Mouse (Mus musculus) T-helper 2 cell (primary cell): ENCODE results near the gene Llgl1.

Source experiments
- in situ Hi-C: fragments of 300-600 bp; cut with MboI, MseI; formaldehyde crosslinking; loops from one replicate; pipeline ENCODE4 v1.15.1; 2025; ENCODE audit warnings: high pct_unique_total_duplicates

The Llgl1 gene

DNA sequence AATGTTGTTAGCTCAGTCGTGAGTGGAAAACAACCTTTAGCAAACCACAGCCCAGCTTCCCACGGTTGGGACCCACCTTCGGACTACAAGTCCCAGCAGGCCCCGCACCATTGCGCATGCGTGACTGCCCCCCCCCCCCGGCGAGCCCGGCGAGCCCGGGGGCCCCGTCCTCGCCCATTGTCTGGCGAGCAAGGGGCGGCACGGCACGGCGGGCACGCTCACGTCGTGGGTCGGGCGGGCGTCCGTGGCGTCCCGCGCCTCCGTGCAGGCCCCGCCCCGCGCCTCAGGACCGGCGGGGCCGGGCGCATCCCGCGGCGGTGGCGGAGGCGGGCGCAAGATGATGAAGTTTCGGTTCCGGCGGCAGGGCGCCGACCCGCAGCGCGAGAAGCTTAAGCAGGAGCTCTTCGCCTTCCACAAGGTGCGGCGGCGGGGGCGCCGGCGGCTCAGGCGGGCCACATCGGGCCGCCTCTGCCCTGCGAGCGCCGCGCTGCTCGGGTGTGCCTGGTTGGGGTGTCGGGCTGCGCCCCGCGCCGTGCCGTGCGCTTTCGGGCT, at the start of gene Llgl1:
Gene Llgl1 (plus strand): TSS at position 200 of the 552 bp plus-strand sequence.
- in situ Hi-C loops: loop anchor here (5.0 kb wide), 1 partner anchor 78 kb away; the partner anchor contains the start of genes Smcr8 and Top3a

DNA sequence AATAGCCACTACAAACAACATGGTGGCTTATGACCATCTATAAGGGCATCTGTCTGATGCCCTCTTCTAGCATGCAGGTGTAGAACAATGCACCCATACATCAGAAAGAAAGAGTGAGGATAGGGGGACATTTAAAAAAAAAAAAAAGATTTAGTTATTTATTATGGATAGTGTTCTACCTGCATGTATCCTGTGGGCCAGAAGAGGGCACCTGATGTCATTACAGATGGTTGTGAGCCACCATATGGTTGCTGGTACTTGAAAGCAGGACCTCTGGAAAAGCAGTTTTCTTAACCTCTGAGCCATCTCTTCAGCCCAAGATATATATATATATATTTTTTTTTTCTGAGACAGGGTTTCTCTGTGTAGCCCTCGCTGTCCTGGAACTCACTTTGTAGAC, 3.4 kb upstream of the Llgl1 start:
- in situ Hi-C loops: no loop called here

- in situ Hi-C loops: no loop called here
Measured at GRCm38 (mm10) chr11:60697561-60697960, 2.0 kb upstream of the Llgl1 start.

- in situ Hi-C loops: no loop called here
Measured at GRCm38 (mm10) chr11:60698806-60699523, 558 bp upstream of the Llgl1 start.

DNA sequence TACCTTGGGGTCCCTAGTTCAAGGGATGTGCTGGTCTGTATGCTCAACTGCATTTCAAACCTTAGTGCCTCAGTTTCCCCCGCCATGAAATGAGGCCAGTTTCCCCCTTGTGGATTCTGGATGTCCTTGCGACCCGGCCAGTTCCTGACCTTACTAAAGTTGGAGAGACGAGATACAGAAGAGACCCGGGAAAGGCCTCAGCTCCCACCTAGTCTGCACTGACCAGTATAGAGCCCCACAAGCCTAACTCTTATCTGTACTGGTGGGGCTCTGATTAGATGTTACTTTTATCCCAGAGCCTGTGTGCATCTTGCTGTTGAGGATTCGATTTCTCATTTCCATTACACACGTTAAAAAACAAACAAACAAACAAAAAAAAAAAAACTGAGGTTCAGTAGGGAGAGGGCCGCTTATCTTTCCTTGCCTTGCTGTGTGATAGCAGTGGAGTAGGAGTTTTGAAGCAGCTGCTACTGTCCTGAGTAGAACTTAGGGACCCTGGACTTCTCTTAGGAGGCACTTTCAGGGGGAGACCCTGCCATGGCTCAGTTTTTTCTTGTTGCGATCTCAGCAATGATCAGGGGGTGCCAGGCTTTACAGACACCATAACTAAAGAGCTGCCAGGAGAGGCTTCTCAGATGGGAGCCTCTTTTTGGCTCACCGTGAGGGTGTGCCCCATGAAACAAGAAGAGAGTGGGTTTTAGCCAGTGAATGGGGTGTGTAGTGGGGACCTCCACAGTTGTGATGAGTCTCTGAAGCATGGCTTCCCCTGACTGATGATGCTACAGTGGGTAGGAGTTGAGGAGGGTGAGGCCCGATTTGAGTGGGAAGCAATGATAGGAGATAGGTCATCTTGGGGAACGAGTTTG, 1.0 kb downstream of the Llgl1 start:
- in situ Hi-C loops: loop anchor here (5.0 kb wide), 1 partner anchor 77 kb away; the partner anchor contains the start of genes Smcr8 and Top3a

GRCm38 (mm10) chr11:60701611-60702010, 2.1 kb downstream of the Llgl1 start:
- in situ Hi-C loops: loop anchor here (5.0 kb wide), 1 partner anchor 76 kb away; the partner anchor contains the start of genes Smcr8 and Top3a

DNA sequence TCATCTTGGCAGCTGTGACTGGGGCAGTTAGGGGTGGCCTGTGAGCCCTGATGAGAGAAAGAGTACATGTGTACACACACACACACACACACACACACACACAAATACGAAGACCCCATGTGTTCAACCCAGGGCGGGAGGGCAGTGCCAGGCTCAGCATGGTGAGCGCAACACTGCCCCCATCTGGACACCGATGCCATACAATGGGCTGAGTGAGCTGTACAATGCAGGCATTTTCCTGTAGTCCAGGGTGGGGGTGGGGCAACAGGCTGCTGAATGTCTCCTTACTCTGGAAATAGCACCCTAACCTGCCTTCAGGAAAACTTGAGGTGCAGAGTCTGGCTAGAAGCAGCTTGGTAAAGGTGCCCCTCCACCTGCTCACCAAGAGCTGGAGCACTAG, 3.6 kb downstream of the Llgl1 start:
- in situ Hi-C loops: loop anchor here (5.0 kb wide), 1 partner anchor 74 kb away; the partner anchor contains the start of genes Smcr8 and Top3a

- in situ Hi-C loops: loop anchor here (5.0 kb wide), 1 partner anchor 73 kb away; the partner anchor contains the start of genes Smcr8 and Top3a
Measured at GRCm38 (mm10) chr11:60704023-60704880, 4.7 kb downstream of the Llgl1 start.

DNA sequence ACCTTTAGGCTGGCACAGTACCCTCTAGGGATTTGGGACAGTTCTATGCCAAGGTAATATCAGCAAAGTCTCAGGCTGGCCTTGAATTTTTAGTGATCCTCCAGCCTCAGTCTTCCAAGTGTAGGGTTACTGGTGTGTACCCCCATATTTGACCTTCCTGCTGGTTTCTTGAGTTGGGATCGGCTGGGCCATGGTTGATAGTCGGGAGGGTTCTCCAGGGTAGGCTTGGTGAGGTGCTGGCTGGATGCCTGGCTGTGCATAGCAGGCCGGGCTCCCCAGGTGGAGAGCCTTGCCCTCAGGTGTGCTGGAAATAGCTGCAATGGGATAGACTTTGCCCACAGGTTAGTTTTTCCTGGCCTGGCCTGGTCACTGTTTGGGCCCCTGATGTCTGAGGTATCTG, 5.7 kb downstream of the Llgl1 start:
- in situ Hi-C loops: no loop called here

GRCm38 (mm10) chr11:60706076-60706475, 6.6 kb downstream of the Llgl1 start:
- in situ Hi-C loops: no loop called here

- in situ Hi-C loops: no loop called here
Measured at GRCm38 (mm10) chr11:60706696-60707480, 7.4 kb downstream of the Llgl1 start.

- in situ Hi-C loops: no loop called here
Measured at GRCm38 (mm10) chr11:60707672-60708071, 8.1 kb downstream of the Llgl1 start.

DNA sequence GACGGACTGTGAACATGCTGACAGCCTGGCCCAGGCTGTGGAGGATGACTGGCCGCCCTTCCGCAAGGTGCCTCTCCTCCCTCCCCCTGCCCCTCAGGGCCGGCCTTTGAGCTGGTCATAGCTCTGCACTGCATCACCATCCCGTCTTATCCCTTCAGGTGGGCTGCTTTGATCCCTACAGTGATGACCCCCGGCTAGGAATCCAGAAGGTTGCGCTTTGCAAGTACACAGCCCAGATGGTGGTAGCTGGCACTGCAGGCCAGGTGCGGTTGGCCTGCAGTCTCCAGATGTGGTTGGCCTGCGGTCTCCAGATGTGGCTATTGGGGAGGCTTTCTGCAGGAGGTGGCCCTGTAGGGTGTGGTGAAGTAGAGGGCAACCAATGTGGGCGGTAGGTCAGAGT, 9.1 kb downstream of the Llgl1 start:
- in situ Hi-C loops: no loop called here

GRCm38 (mm10) chr11:60709481-60710465, 10.2 kb downstream of the Llgl1 start:
- in situ Hi-C loops: no loop called here

- in situ Hi-C loops: no loop called here
Measured at GRCm38 (mm10) chr11:60711218-60711617, 11.7 kb downstream of the Llgl1 start.

DNA sequence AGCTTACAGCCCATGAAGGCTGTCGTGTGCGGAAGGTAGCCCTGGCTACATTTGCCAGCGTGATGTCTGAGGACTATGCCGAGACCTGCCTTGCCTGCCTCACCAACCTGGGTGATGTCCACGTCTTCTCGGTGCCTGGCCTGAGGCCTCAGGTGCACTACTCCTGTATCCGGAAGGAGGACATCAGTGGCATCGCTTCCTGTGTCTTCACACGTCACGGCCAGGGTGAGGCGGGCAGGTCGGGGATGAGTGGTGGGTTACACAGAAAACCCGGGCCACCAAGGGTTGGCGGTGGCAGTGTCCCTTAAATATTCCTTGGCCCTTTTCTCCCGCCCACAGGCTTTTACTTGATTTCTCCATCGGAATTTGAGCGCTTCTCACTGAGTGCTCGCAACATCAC, 12.5 kb downstream of the Llgl1 start:
- in situ Hi-C loops: no loop called here

DNA sequence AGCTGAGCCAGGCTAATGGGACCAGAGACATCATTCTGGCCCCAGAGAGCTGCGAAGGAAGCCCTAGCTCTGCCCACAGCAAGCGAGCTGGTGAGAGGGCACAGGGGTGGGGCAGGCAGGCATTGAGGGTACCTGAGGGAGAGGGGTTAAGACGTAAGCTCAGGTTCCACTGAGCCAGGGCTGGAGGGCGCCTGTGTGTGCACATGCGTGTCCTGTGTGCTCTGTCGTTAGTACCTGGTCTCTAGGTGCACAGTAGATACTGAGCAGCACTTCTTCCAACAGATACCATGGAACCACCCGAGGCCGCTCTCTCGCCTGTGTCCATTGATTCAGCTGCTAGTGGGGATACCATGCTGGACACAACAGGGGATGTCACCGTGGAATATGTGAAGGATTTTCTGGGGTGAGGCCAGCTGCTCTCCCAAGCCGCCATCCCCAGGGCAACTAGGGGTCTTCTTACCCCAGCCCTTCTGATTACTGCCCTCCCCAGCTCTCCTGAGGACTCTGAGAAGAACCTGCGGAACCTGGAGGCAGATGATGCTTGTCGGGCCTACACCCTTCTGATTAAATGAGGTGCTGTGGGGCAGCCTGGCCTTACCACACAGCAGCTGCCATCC, 13.2 kb downstream of the Llgl1 start:
- in situ Hi-C loops: no loop called here

DNA sequence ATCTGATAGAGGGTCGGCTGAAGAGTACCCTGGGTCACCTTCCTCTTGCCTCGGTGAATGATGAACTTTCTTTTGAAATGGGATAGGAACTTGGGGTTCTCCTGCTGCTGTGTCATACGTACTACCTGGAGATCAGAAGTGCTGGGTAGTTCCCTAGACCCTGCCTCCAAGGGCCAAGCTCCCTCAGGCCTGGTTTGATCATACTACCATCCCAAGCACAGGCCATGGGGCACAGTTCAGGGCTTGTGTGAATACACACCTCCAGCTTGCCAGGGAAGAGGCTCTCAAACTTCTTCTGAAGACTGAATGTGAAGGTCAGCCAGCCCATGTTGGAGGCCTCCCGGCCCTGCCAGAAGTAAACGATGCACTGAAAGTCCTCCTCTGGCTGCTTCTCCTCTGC, 16.3 kb downstream of the Llgl1 start:
- in situ Hi-C loops: no loop called here

- in situ Hi-C loops: no loop called here
Measured at GRCm38 (mm10) chr11:60719263-60719662, 19.7 kb downstream of the Llgl1 start.
